Mouse (Mus musculus): Measurements from ENCODE around the gene Map3k21. TPM values are rescaled to one million over a fixed set of nuclear protein-coding genes. Genes with fewer than 3 reads are reported as not detected.

The Map3k21 gene
- 0.49 and 0.82 TPM in 2 replicates for polyA plus RNA-seq (2012; rRNA removed)

- no peak for TF ChIP-seq POLR2A (IDR thresholded peaks at IDR 0.05; ENCODE audit: borderline replicate concordance, extremely low read depth, insufficient read depth, insufficient read length, poor library complexity, severe bottlenecking)
- no peak for TF ChIP-seq CTCF (IDR thresholded peaks at IDR 0.05; ENCODE audit: borderline replicate concordance, extremely low read depth, insufficient read depth, insufficient read length)
- peak; percentile 42 for DNase-seq (ENCODE audit: low read depth)
These were observed at the start of gene Map3k21 for GRCm38 (mm10) chr8:125910365-125911228. Gene Map3k21, plus strand, starts transcription at chr8:125910450.

DNA sequence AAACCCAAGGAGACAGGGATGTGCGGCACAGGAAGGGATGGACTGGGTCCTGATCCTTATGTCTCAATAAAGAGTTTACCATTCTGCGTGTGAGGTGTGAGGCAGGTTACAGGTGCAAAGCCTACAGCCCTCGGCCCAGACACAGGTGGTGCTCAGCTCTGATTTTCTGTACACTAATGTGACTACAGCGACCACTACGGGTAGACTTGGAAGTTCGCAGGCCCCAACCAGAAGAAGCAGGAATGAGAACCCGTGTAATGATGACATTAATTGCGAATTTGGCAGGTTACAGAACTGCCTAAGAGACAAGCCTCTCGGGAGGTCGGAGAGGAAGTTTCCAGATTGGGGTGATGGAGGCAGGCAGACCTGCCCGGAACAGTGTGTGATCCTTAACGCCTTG lies 44.1 kb upstream of the Map3k21 start:
- TF ChIP-seq POLR2A (IDR thresholded peaks at IDR 0.05; ENCODE audit: borderline replicate concordance, extremely low read depth, insufficient read depth, insufficient read length, poor library complexity, severe bottlenecking) (no peak), CTCF (IDR thresholded peaks at IDR 0.05; ENCODE audit: borderline replicate concordance, extremely low read depth, insufficient read depth, insufficient read length) (peak; percentile 36; the same call in 1 of the 2 replicates)

GRCm38 (mm10) chr8:125868552-125868951 lies 41.7 kb upstream of the Map3k21 start:
- DNase-seq (ENCODE audit: low read depth): no peak
- TF ChIP-seq POLR2A (IDR thresholded peaks at IDR 0.05; ENCODE audit: borderline replicate concordance, extremely low read depth, insufficient read depth, insufficient read length, poor library complexity, severe bottlenecking): no peak
- peak; percentile 24; the same call in 1 of the 2 replicates for TF ChIP-seq CTCF (IDR thresholded peaks at IDR 0.05; ENCODE audit: borderline replicate concordance, extremely low read depth, insufficient read depth, insufficient read length)

More for the DNA sequence above, 44.1 kb upstream of the Map3k21 start:
- DNase-seq (ENCODE audit: low read depth): no peak

DNA sequence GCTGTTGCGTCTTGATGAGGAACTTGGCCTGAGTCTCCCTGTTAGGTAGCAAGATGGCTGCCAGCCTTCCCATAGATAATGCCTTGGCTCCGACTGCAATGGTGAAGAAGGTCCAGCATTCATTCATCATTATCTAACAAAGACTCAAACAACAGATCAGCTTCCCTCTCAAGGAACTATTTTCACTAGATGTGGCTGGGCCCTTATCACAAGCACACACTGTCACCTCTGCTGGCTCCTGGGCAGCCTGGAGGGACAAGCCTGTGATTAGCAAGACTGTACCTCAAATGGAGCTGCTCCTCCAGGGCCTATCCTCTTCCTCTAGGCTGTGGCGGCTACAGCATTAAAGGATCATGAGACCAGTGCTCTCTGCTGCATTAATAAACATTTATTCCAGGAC lies 40.5 kb upstream of the Map3k21 start:
- peak; percentile 27 for DNase-seq (ENCODE audit: low read depth)
- TF ChIP-seq CTCF (IDR thresholded peaks at IDR 0.05; ENCODE audit: borderline replicate concordance, extremely low read depth, insufficient read depth, insufficient read length) (no peak), POLR2A (IDR thresholded peaks at IDR 0.05; ENCODE audit: borderline replicate concordance, extremely low read depth, insufficient read depth, insufficient read length, poor library complexity, severe bottlenecking) (no peak)

GRCm38 (mm10) chr8:125870179-125870702 lies 40.0 kb upstream of the Map3k21 start:
- DNase-seq (ENCODE audit: low read depth): no peak

GRCm38 (mm10) chr8:125870821-125871321 lies 39.4 kb upstream of the Map3k21 start:
- DNase-seq (ENCODE audit: low read depth): peak; percentile 92
- TF ChIP-seq POLR2A (IDR thresholded peaks at IDR 0.05; ENCODE audit: borderline replicate concordance, extremely low read depth, insufficient read depth, insufficient read length, poor library complexity, severe bottlenecking) (no peak), CTCF (IDR thresholded peaks at IDR 0.05; ENCODE audit: borderline replicate concordance, extremely low read depth, insufficient read depth, insufficient read length) (peak; percentile 100)

More at GRCm38 (mm10) chr8:125870179-125870702, 40.0 kb upstream of the Map3k21 start:
- no peak for TF ChIP-seq CTCF (IDR thresholded peaks at IDR 0.05; ENCODE audit: borderline replicate concordance, extremely low read depth, insufficient read depth, insufficient read length)
- no peak for TF ChIP-seq POLR2A (IDR thresholded peaks at IDR 0.05; ENCODE audit: borderline replicate concordance, extremely low read depth, insufficient read depth, insufficient read length, poor library complexity, severe bottlenecking)

DNA sequence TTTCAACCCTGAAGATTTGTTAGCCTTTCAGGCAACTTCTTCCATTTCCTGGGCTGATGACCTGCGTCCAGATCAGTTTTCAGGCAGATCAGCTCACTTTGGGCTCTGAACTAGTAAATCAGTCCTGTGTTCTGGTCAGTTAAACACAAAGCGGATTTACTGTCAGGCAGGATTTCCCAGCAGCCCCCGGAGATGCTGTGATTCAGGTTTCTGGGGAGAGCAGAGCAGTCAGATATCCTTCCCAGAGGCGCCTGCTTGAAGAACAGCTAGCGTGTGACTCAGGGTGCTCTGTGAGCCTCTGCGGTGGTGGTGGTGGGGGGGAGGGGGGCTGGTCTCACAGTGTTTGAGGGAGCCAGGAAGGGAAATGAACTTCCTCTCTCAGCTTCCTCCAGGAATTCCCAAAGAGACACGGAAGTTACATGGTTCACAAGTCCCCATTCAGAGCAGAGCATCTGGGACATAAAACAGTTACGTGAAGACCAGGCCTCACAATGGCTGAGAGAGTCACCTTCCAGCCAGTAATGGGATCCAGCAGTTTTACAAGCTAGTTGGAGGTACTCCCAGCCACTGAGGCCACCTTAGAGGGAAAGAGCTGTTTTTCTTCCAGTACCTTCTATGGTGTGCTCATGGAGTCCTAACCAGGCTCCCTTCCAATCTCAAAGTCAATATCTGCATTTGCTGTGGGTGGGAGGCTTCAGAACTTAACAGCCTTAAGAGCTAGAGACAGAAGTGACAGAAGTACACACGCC lies 37.6 kb upstream of the Map3k21 start:
- no peak for TF ChIP-seq POLR2A (IDR thresholded peaks at IDR 0.05; ENCODE audit: borderline replicate concordance, extremely low read depth, insufficient read depth, insufficient read length, poor library complexity, severe bottlenecking)

GRCm38 (mm10) chr8:125873250-125873534 lies 37.1 kb upstream of the Map3k21 start:
- TF ChIP-seq CTCF (IDR thresholded peaks at IDR 0.05; ENCODE audit: borderline replicate concordance, extremely low read depth, insufficient read depth, insufficient read length) (no peak), POLR2A (IDR thresholded peaks at IDR 0.05; ENCODE audit: borderline replicate concordance, extremely low read depth, insufficient read depth, insufficient read length, poor library complexity, severe bottlenecking) (no peak)
- no peak for DNase-seq (ENCODE audit: low read depth)

More for the DNA sequence above, 37.6 kb upstream of the Map3k21 start:
- no peak for DNase-seq (ENCODE audit: low read depth)

GRCm38 (mm10) chr8:125880447-125880846 lies 29.8 kb upstream of the Map3k21 start:
- TF ChIP-seq POLR2A (IDR thresholded peaks at IDR 0.05; ENCODE audit: borderline replicate concordance, extremely low read depth, insufficient read depth, insufficient read length, poor library complexity, severe bottlenecking) (no peak), CTCF (IDR thresholded peaks at IDR 0.05; ENCODE audit: borderline replicate concordance, extremely low read depth, insufficient read depth, insufficient read length) (no peak)
- peak; percentile 22 for DNase-seq (ENCODE audit: low read depth)

DNA sequence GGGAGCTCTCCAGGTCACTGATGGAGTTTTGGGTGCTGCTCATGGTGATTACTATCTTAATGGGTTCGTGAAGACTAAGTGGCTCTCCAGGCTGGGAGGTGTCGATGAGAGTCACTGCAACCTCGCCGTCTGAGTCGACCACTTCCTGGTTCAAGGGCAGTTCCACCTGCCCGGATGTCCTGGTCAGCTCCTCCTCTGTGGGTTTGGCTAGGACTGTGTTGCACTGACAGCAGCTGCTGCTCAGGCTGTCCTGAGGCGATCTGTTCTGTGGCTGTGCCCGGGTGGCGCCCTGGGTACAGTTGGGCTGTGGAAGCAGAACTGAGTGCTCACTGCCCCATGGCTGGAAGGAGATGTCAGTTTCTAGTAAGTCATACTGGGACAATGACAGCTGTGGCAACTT lies 22.7 kb upstream of the Map3k21 start:
- TF ChIP-seq CTCF (IDR thresholded peaks at IDR 0.05; ENCODE audit: borderline replicate concordance, extremely low read depth, insufficient read depth, insufficient read length) (no peak), POLR2A (IDR thresholded peaks at IDR 0.05; ENCODE audit: borderline replicate concordance, extremely low read depth, insufficient read depth, insufficient read length, poor library complexity, severe bottlenecking) (no peak)
- no peak for DNase-seq (ENCODE audit: low read depth)

DNA sequence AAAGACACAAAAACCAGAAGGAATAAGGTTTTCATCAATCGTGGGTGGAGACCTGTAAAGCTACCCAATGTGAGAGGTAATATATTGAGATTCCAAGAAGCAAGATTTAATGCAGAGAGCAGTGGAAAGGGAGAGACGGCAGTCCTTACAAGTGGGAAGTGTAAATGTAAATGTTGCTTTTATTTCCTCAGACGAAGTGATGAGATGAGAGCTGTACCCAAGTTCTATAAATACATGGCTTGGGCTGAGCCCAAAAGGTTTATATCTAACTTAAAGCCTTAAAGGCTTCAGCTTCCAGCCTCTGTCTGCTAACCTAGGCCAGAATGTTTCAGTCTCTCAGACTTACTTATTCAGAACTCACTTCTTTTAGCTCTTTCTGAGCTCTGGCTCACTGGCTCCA lies 20.3 kb upstream of the Map3k21 start:
- DNase-seq (ENCODE audit: low read depth): no peak
- no peak for TF ChIP-seq POLR2A (IDR thresholded peaks at IDR 0.05; ENCODE audit: borderline replicate concordance, extremely low read depth, insufficient read depth, insufficient read length, poor library complexity, severe bottlenecking)
- TF ChIP-seq CTCF (IDR thresholded peaks at IDR 0.05; ENCODE audit: borderline replicate concordance, extremely low read depth, insufficient read depth, insufficient read length): no peak

Measured in brain, embryonic 14.5 days (tissue).